Mouse (Mus musculus) thymus, adult 2 months (tissue): Measurements from ENCODE around the gene Ptprg.

ENCODE experiments used
- CTCF ChIP-seq: fragments of 200-500 bp; IDR thresholded peaks from 2 replicates; pipeline ENCODE4 v1.5.1; 2012; ENCODE audit warnings: mild to moderate bottlenecking, control low read depth, low read length, moderate library complexity, borderline replicate concordance; ENCODE audit not compliant: control insufficient read depth, poor library complexity, insufficient read depth; ENCODE audit errors: extremely low read depth
- POLR2A ChIP-seq: fragments of 200-500 bp; IDR thresholded peaks from 2 replicates; pipeline ENCODE4 v1.6.1; 2012; ENCODE audit warnings: mild to moderate bottlenecking, low read length, control low read depth, moderate library complexity; ENCODE audit not compliant: control insufficient read depth, poor library complexity, insufficient read depth; ENCODE audit errors: extremely low read depth

DNA sequence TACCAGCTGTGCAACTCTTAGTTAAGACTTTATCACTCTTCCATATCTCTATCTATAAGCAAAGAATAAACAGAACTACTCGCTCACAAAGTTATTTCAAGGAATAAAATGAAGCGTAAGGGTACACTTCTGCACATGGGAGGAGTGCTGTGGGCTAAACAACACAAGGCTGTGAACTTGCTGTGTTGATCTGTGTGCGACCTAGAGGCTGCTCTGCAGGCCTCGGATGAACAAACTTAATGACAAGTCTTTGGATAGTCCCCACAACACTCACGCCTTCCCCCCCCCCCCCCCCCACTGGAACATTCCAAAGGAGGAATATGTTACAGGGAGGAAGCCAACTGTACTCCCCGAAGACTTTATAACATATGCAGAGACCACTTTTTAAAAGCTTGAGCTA lies 730.3 kb downstream of the Ptprg start, which contains the start of gene Gm49355:
- TF ChIP-seq CTCF (no peak), POLR2A (no peak)
